11 mouse cellular contexts compared by ENCODE assay signal in genomic region chr1:58341576-58341975, GRCm38 (mm10). TPM values are rescaled to one million over a fixed set of nuclear protein-coding genes. Genes with fewer than 3 reads are reported as not detected.
DNase-seq lines count a peak whose midpoint lies in the region; ATAC-seq lines count a peak whose summit lies in the region.
"Had no signal": no experiment of that assay in that cellular context is flagged by ENCODE, and none has a peak within 500 bp of the region (broad histone marks: within the 10 kb centered on the region; RNA-seq: fewer than 3 reads in every experiment).

No protein-coding gene starts in this region.

- intact Hi-C loops in heart, postnatal 25 days (cut with DNase I): no loop called here
- intact Hi-C loops in gastrocnemius, postnatal 14 days (cut with DNase I; ENCODE audit: low total_unique reads): no loop called here

- no peaks in the 10 kb centered on the region for H3K27me3 ChIP-seq in heart, embryonic 15.5 days
- no peaks in the 10 kb centered on the region for H3K27me3 ChIP-seq in kidney, embryonic 16.5 days (ENCODE audit: insufficient read depth, low read length)
- H3K27me3 ChIP-seq: hindbrain, embryonic 15.5 days had no signal

- no peak overlapping the region for H3K4me2 ChIP-seq in heart, embryonic 15.5 days
- H3K4me2 ChIP-seq in kidney, embryonic 16.5 days (replicated peaks; ENCODE audit: low read depth, low read length): no peak overlapping the region
- H3K4me2 ChIP-seq: hindbrain, embryonic 15.5 days had no signal

- H3K9ac ChIP-seq in heart, embryonic 15.5 days: no peak overlapping the region
- no peak overlapping the region for H3K9ac ChIP-seq in kidney, embryonic 16.5 days (replicated peaks; ENCODE audit: low read length)
- H3K9ac ChIP-seq: hindbrain, embryonic 15.5 days; liver, embryonic 14.5 days had no signal

- 13% methylated on average over 7 of the region's 7 CpGs for WGBS in heart, embryonic 15.5 days
- 24% methylated on average over 7 of the region's 7 CpGs for WGBS in kidney, embryonic 16.5 days

- no peaks in the 10 kb centered on the region for H3K36me3 ChIP-seq in heart, embryonic 15.5 days
- no peaks in the 10 kb centered on the region for H3K36me3 ChIP-seq in kidney, embryonic 16.5 days (ENCODE audit: insufficient read depth, low read length)
- H3K36me3 ChIP-seq: hindbrain, embryonic 15.5 days had no signal

- 0 out of 2 replicates have a peak, but pooled peaks cover 2% of the 10 kb centered on the region for H3K4me1 ChIP-seq in heart, embryonic 15.5 days (replicated peaks)
- H3K4me1 ChIP-seq in kidney, embryonic 16.5 days (ENCODE audit: insufficient read depth, low read length): 0 out of 2 replicates have a peak, but pooled peaks cover 5% of the 10 kb centered on the region

- no peaks in the 10 kb centered on the region; the same call in 1 of the 2 replicates for H3K9me3 ChIP-seq in heart, embryonic 15.5 days (replicated peaks)
- H3K9me3 ChIP-seq in kidney, embryonic 16.5 days (ENCODE audit: low read length): no peaks in the 10 kb centered on the region
- H3K9me3 ChIP-seq: hindbrain, embryonic 15.5 days had no signal

- DNase-seq in heart, postnatal 25 days (ENCODE audit: low spot score): no peak
- peak; percentile 20 for DNase-seq in brain, adult 2 months (ENCODE audit: low read depth, low spot score)
- peak; percentile 62 for DNase-seq in gastrocnemius, postnatal 14 days
- DNase-seq in lung, postnatal 4 days: no peak
- DNase-seq in lung, adult 18-20 months: no peak
- DNase-seq: midbrain, embryonic 14.5 days had no signal

- ATAC-seq in heart, embryonic 15.5 days (replicated peaks; ENCODE audit: insufficient number of reproducible peaks, insufficient read depth, low FRiP score, low read depth): peak; percentile 47; the same call in 1 of the 2 replicates
- ATAC-seq in kidney, embryonic 16.5 days (ENCODE audit: low FRiP score, low TSS enrichment): peak; percentile 76; the same call in 1 of the 2 replicates
- ATAC-seq: forebrain, embryonic 14.5 days had no signal

- H3K4me3 ChIP-seq in heart, embryonic 15.5 days: no peak overlapping the region
- no peak overlapping the region for H3K4me3 ChIP-seq in kidney, embryonic 16.5 days (ENCODE audit: low read length)
- H3K4me3 ChIP-seq: hindbrain, embryonic 15.5 days had no signal

- H3K27ac ChIP-seq in heart, embryonic 15.5 days: no peak overlapping the region
- H3K27ac ChIP-seq in kidney, embryonic 16.5 days (ENCODE audit: low read length): no peak overlapping the region
- H3K27ac ChIP-seq: hindbrain, embryonic 15.5 days; liver, embryonic 14.5 days had no signal

RNA-seq across cellular contexts. Expression of gene Bzw1, which starts 51.1 kb away (rescaled TPM):
- polyA plus RNA-seq in heart, embryonic 15.5 days (2015; fragmentation: Nextera tagmentation; extraction: Ambion mirVana): 178 and 181 TPM in 2 replicates
- 10 to 100 TPM; 62.7 to 75.9 TPM for total RNA-seq in heart, postnatal 25 days (2021)
- total RNA-seq in gastrocnemius, postnatal 14 days (2021): 10 to 100 TPM; 54.4 to 73.9 TPM
- polyA plus RNA-seq in kidney, embryonic 16.5 days (2015; fragmentation: Nextera tagmentation; extraction: Ambion mirVana): 350 and 352 TPM in 2 replicates

Comparison
In these comparisons a context has a peak if more than half of its experiments do, and no peak if none do; other contexts are left out.
1. DNase-seq: peak in brain, adult 2 months (single experiment) and gastrocnemius, postnatal 14 days (single experiment); none in heart, postnatal 25 days (single experiment), lung, postnatal 4 days (0 of 2) and lung, adult 18-20 months (0 of 2).